Mouse (Mus musculus) c-Kit-positive CD71-positive TER-119-positive erythroid progenitor cells, embryonic 14.5 days (primary cell): ENCODE data around the gene Apeh.
"Not testable (repeated sequence)": the region's sequence is repeated elsewhere in the genome, so short reads cannot be mapped to it uniquely, and the experiment has no call there.

Experiments
- DNase-seq: peaks from one replicate; pipeline ENCODE4 v3.0.0-alpha.2; 2013; ENCODE audit warnings: low spot score

The Apeh gene

GRCm38 (mm10) chr9:108094184-108094941 is at the start of gene Apeh:
Apeh (minus strand) TSS chr9:108094606.
- peak; percentile 98 for DNase-seq

- DNase-seq: no peak
Observed at GRCm38 (mm10) chr9:108143470-108143869, 49.1 kb upstream of the Apeh start.

- no peak for DNase-seq
Observed at GRCm38 (mm10) chr9:108141387-108141786, 47.0 kb upstream of the Apeh start.

GRCm38 (mm10) chr9:108139963-108140695 is 45.7 kb upstream of the Apeh start:
- DNase-seq: no peak

- DNase-seq: no peak
Observed at GRCm38 (mm10) chr9:108139169-108139962, 45.0 kb upstream of the Apeh start.

GRCm38 (mm10) chr9:108138118-108138517 is 43.7 kb upstream of the Apeh start:
- no peak for DNase-seq

GRCm38 (mm10) chr9:108137523-108137922 is 43.1 kb upstream of the Apeh start:
- DNase-seq: no peak

GRCm38 (mm10) chr9:108136930-108137462 is 42.6 kb upstream of the Apeh start:
- DNase-seq: no peak

GRCm38 (mm10) chr9:108136225-108136624 is 41.8 kb upstream of the Apeh start:
- peak; percentile 51 for DNase-seq

GRCm38 (mm10) chr9:108135679-108136078 is 41.3 kb upstream of the Apeh start:
- DNase-seq: not testable (repeated sequence)

GRCm38 (mm10) chr9:108133478-108133877 is 39.1 kb upstream of the Apeh start:
- no peak for DNase-seq

GRCm38 (mm10) chr9:108132373-108132772 is 38.0 kb upstream of the Apeh start:
- no peak for DNase-seq

- no peak for DNase-seq
Observed at GRCm38 (mm10) chr9:108131502-108131901, 37.1 kb upstream of the Apeh start.

GRCm38 (mm10) chr9:108129042-108129948 is 34.9 kb upstream of the Apeh start:
- DNase-seq: no peak

GRCm38 (mm10) chr9:108128248-108128647 is 33.8 kb upstream of the Apeh start:
- DNase-seq: no peak

GRCm38 (mm10) chr9:108126436-108127180 is 32.2 kb upstream of the Apeh start:
- no peak for DNase-seq

- DNase-seq: no peak
Observed at GRCm38 (mm10) chr9:108125731-108126130, 31.3 kb upstream of the Apeh start.

GRCm38 (mm10) chr9:108123916-108124315 is 29.5 kb upstream of the Apeh start:
- DNase-seq: no peak

GRCm38 (mm10) chr9:108121170-108121969 is 27.0 kb upstream of the Apeh start:
- DNase-seq: no peak

- no peak for DNase-seq
Observed at GRCm38 (mm10) chr9:108120671-108121070, 26.3 kb upstream of the Apeh start.
